Mouse (Mus musculus) olfactory bulb, adult 2 months (tissue): Measurements from ENCODE around the gene Ccdc184.
A peak's percentile ranks its signal among the peaks of the same experiment; 100 is the strongest.

Experiments
- CTCF ChIP-seq: fragments of 200-500 bp; IDR thresholded peaks from 2 replicates; pipeline ENCODE4 v1.5.1; 2012; ENCODE audit warnings: low read depth, mild to moderate bottlenecking, low read length, moderate library complexity; ENCODE audit not compliant: insufficient read depth
- POLR2A ChIP-seq: fragments of 200-500 bp; IDR thresholded peaks from 2 replicates; pipeline ENCODE4 v1.6.1; 2012; ENCODE audit warnings: mild to moderate bottlenecking, low read depth, low read length, moderate library complexity; ENCODE audit not compliant: insufficient read depth

DNA sequence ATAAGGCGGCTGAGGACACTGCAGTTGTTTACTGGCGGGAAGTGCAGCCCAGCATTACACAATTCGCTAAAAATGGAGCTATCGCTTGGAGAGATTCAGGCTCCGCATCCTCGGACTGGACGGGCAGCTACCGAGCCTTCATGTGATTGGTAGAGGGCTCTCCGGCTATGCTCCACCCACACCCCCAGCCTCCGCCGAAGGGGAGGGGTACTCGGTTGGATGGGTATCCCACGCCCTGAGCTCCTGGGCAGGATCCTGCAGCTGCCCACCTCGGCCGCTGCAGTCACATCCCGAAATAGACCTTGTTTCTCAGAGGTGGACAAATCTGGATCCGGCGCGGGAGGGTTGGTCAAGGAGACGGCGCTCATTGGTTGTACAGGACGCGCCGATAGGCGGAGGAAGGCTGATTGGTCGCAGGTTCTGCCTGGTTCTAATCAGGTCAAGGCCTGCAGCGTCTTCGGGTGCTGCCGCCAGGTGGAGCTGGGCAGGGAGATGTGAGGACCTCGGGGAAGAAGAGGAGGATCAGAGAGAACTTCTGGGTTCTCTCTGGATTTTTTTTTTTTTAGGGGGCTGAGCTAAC is 14.3 kb downstream of the Ccdc184 start:
- TF ChIP-seq POLR2A (peak; percentile 67; the same call in 1 of the 2 replicates), CTCF (peak; percentile 71)
